Mouse (Mus musculus) cortical plate, adult 2 months (tissue): ENCODE results near the gene Umodl1. TPM values are rescaled to one million over a fixed set of nuclear protein-coding genes. Genes with fewer than 3 reads are reported as not detected.

Experiments
- H3K27ac ChIP-seq: fragments of 200-500 bp; 2 replicates; pipeline ENCODE4 v1.5.1; 2012; ENCODE audit warnings: low read length, control low read depth, inconsistent platforms; ENCODE audit not compliant: insufficient read depth
- H3K4me1 ChIP-seq: fragments of 200-500 bp; 2 replicates; pipeline ENCODE4 v1.6.1; 2011; ENCODE audit warnings: low read length; ENCODE audit not compliant: control insufficient read depth, insufficient read depth
- H3K4me3 ChIP-seq: fragments of 200-500 bp; 2 replicates; pipeline ENCODE4 v1.5.1; 2011; ENCODE audit warnings: mild to moderate bottlenecking, low read length, control low read depth; ENCODE audit not compliant: insufficient read depth
- CTCF ChIP-seq: fragments of 200-500 bp; IDR thresholded peaks from 2 replicates; pipeline ENCODE4 v1.5.1; 2011; ENCODE audit warnings: mild to moderate bottlenecking, control low read depth, low read length; ENCODE audit not compliant: insufficient read depth; ENCODE audit errors: extremely low read depth
- POLR2A ChIP-seq: fragments of 200-500 bp; IDR thresholded peaks from 2 replicates; pipeline ENCODE4 v1.6.1; 2011; ENCODE audit warnings: mild to moderate bottlenecking, low read length, control low read depth; ENCODE audit not compliant: insufficient read depth; ENCODE audit errors: extremely low read depth
- polyA plus RNA-seq: library from polyadenylated mRNA; depleted of rRNA; stranded (reverse); fragments of >200 nt; gene quantifications from 2 replicates; pipeline ENCODE4 v1.2.3, GENCODE M21; 2012; rRNA removed

The Umodl1 gene
- polyA plus RNA-seq, 1 experiment, result 0.13 TPM

- H3K4me3 ChIP-seq, result peak within 1 kb of the TSS; percentile 98
- H3K27ac ChIP-seq, result peak within 1 kb of the TSS; percentile 98
- peak; percentile 73 for TF ChIP-seq POLR2A
- 0 out of 2 replicates have a peak, but pooled peaks have one; percentile 21 for TF ChIP-seq CTCF
- peaks cover 15% of the 10 kb centered on the region for H3K4me1 ChIP-seq
These were observed 102.9 kb downstream of the Umodl1 start, which contains the start of gene Abcg1 for GRCm38 (mm10) chr17:31057151-31057890. TSS of gene Abcg1 (plus strand) at chr17:31057675.

GRCm38 (mm10) chr17:31057891-31058744 lies 103.7 kb downstream of the Umodl1 start:
- Histone ChIP-seq H3K27ac (peak overlapping the region; percentile 98), H3K4me1 (peaks cover 15% of the 10 kb centered on the region), H3K4me3 (peak overlapping the region; percentile 98)
- 0 out of 2 replicates have a peak, but pooled peaks have one; percentile 4 for TF ChIP-seq CTCF
- peak; percentile 21; the same call in 1 of the 2 replicates for TF ChIP-seq POLR2A

GRCm38 (mm10) chr17:31058745-31059085 lies 104.3 kb downstream of the Umodl1 start:
- Histone ChIP-seq H3K27ac (peak overlapping the region; percentile 98), H3K4me3 (peak overlapping the region; percentile 98), H3K4me1 (peaks cover 15% of the 10 kb centered on the region)
- no peak for TF ChIP-seq CTCF
- peak; percentile 27 for TF ChIP-seq POLR2A

GRCm38 (mm10) chr17:31060196-31060587 lies 105.8 kb downstream of the Umodl1 start:
- Histone ChIP-seq H3K4me3 (no peak overlapping the region; the same call in 1 of the 2 replicates), H3K27ac (no peak overlapping the region), H3K4me1 (peaks cover 15% of the 10 kb centered on the region)
- no peak for TF ChIP-seq POLR2A
- no peak for TF ChIP-seq CTCF

Other genes starting within 250 kb of the Umodl1 start
- 0.23 and 0.31 TPM in 2 replicates for gene Glp1r, start 52.8 kb upstream of the Umodl1 start, polyA plus RNA-seq
- gene Abcg1, start 103.0 kb downstream of the Umodl1 start, polyA plus RNA-seq, result 27.8 and 29.8 TPM in 2 replicates
- gene Tff3, start 175.0 kb downstream of the Umodl1 start, polyA plus RNA-seq, result not detected in 2 replicates
- not detected in 2 replicates for gene Tff2, start 189.6 kb downstream of the Umodl1 start, polyA plus RNA-seq
- gene Tff1, start 210.6 kb downstream of the Umodl1 start, polyA plus RNA-seq, result not detected in 2 replicates
- gene Tmprss3, start 244.3 kb downstream of the Umodl1 start, polyA plus RNA-seq, result 0.06 and 0.10 TPM in 2 replicates